Mouse (Mus musculus) adrenal gland, postnatal 4 days (tissue): ENCODE measurements at regions not wholly inside any gene's neighbourhood (a gene's known extent, or its start where the extent isn't known, plus 50 kb on each side); places are given as distances from the start of the nearest gene placed in this dataset.

ENCODE experiments used
- DNase-seq, 2 experiments: peaks; one replicate each; pipeline ENCODE4 v3.0.0; 2021 to 2022; ENCODE audit warnings: low spot score in 2 of 2, mixed read lengths in 2 of 2

DNA sequence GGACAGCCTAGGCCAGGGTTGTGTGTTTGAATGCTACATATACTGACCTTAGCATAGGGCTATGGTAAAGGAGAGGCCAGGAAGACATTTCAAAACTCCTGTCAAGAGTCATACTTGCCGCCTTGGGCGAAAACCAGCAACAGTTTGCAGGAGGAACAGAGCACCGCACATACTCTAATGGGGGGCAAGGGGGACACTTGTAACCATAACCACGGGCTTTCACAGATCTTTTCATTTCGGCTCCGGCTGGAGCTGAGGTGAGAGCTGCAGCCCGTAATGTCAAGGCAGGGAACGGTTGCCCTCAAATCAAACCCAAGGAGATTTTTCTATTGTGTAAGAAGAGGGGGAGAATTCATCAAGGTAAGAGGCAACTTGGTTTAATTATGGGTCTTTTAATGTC, 258.7 kb upstream of the Nt5e start:
- no peak for DNase-seq

DNA sequence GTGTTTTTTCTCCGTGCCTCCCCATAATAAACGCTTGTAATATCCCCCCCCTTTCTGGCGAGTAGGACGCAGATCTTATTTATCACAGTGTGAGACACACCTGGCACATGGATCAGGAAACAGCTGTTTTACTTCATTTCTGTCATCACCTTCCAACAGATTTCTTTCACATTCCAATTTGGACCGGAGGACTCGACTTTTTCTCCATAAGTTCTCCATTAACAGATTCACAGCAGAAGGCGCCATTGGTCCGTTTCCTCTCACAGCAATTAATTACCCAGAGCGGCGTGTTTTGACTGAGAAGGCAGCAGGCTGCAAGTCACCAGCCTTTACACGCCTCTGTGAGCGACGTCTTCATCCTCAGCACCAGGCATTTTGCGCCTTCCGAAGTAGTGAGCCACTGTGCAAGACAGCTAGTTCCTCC, 258.1 kb upstream of the Nt5e start:
- DNase-seq = no peak

DNA sequence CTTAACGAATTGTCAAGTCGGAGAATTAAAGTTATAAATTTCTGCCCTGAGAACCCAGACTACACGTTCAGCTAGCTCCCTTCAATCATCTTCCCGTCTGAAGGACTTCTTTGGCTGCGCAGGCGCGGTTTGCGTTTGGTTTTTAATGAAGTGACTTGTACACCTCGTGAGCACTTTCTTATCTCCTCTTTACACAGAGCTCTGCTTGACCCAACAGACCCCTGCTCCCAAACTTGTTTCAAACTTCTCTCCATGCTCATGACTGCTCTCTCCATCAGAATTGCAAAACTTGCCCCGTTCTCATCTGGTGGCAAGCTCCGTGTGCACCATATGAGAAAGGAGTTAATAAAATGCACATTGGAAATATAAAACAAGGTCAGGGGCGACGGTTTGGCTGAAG, 257.2 kb upstream of the Nt5e start:
- no peak for DNase-seq

DNA sequence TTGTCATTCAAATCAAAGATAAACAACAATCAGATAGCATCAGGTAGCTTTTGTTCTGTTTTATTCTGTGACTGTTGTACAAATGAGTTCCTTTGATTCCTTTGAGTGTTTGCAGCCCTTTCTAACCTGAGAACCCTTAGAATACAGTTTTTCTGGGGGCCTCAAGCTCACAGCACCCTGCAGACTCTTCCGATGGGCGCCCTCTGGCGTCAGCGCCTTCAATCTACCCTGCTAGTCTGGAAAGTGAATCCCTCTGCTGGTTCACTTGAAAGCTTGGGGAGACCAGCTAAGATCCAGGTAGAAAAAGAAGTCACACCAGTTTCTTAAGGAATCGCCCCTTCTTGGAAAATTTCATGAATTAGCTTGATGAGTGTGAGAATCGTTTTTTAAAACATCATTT, 253.8 kb upstream of the Nt5e start:
- no peak for DNase-seq

DNA sequence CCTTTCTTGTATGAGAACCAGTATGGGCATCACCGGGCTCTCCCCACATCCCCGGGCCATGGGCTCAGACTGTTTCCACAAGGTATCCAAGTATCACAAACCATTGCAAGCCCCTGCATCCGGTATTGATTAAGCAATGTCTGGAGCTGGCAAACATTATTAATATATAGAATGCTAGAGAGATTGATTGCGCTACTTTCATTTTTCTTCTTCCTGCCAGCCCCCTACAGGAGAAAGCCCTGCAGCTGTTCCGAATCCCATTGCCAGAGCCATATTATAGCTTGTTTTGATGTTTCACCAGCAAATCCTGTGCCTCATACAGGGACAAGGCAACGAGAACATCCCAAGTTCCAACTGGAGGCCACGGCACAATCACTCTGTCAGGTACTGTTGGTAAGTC, 253.4 kb upstream of the Nt5e start:
- DNase-seq = no peak

DNA sequence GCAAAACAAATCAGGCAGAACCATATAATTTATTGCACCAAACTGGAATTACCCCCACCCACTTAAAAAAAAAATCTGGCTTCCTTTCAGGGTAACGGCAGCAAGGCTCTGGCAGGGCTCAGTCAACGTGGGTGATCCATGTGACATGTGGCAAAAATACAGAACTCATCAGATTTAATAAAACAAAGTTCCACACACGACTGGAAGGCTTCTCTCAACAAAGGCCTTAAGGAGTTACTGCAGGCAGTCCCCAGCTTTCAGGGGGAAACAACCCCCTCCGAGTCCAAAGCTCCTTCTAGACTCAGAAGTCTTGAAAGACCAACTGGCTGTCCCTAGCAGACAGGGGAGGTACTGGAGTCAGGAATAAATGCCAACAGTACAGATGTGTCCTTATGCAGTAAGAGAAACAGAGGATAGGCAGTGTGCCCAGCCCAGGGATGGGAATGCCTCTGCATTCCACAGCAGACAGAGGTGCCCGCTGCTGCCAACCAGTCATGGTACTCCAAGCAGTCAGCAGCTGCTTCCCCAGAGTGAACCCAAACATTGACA, 244.0 kb upstream of the Nt5e start:
- DNase-seq = no peak

DNA sequence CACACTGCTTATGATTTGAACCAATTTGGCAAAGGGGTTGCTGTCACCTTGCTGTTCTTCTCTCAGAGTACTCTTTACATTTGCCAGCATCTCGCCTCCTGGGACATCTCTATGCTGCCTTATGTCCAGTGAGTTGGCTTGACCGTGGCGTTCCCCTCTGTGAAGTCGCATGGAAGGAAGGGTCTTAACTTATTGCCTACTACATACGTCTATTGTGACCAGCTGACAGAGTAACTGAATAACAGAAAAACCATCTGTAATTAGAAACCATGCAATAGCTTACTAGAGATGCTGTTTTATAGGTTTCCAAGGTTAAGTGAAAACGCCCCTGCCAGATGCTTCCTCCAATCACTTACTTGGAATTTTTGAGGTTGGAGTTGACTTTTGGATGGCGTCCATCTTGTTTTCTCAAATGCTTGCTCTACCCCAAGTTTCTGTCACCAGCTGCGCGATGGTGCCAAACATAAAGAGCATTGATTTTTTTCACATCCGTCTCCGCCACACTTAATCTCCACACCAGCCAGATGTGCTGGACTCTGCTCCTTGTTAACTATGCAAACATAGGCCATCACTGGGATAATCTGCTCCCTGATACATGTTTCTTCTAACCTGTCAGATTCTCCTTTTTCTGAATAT, 241.7 kb upstream of the Nt5e start:
- DNase-seq = no peak

DNA sequence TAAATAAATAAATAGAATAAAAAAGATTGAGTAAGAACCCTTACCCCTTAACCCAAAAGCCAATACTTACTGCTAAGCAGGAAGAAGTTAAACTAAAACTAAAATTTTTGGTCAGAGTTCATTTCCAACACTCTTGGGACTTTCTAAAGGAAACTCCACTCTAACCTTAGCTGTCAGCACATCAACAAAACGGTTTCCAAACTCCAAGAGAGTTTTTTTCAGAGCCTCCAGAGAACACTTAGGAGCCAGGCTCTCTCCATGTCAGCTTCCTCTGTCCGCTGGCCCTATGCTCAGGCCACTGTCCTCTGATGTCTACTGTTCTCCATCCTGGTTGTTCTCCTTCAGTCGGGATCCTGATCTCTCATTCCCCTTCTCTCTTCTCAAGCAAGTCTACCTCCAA, 241.1 kb upstream of the Nt5e start:
- no peak for DNase-seq

DNA sequence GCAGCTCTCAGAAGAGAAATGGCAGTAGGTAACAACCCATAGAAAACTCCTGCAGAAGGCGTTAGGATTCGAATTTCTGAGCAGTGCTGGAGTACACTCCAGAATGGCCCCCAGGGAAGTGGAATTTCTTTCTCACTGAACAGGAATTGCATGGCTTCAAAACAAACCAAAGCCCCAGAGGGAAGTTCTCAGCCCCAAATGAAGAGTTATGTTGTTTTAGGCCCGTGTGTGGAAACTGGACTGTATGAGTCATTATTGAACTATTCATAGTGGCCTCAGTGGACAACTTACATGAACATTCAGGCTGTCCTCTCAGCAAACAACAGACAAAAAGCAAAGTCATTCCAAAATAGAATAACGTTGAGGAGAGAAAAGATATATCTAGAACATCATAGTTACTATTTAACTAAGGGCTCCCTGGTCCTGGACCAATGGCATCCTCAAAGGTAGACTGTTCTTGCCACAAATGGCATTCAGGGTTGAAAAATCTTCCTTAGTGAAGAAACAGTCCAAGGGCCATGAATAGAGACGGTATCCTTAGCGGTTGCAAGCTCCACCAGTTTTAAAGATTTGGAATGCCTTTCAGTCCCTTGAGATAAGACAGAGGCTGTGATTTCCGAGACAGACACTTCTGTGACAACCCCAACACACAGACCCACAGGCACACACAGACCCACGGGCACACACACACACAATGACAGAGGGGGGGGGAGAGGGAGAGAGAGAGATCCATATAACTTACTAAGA, 235.0 kb upstream of the Nt5e start:
- DNase-seq = no peak

DNA sequence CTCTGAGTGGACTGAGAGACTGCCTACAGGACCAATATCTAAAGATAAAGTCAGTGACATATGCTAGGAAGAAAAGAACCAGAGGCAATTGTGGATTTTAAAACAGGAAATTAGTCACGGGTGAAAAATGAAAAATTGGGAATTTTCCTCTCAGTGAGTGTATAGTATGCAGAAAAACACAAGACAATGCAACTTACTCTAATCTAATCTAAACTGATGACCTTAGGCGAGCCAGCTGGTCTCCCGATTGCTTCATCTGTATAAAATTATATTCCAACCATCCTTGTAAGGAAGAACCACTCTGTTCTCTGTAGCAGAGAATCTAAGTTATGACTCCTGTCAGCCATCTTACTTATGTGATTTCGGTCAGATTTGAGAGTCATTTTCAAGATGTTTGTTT, 234.4 kb upstream of the Nt5e start:
- no peak for DNase-seq

DNA sequence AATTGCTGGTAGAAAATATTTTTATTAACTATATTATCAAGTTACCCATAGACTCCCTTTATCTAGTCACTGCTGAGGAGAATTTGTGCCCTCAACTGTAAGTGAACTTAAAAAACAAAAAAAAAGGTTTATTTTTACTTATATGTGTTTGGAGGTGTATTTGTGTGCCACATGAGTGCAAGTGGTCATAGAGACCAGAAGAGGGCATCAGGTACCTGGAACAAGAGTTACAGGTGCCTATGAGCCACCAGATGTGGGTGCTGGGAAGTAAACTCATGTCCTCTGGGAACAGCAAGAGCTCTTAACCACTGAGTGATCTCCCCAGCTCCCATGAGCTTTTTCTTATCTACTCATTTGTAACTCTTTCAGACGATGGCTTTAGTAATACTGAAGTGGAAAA, 213.9 kb upstream of the Nt5e start:
- DNase-seq = no peak

DNA sequence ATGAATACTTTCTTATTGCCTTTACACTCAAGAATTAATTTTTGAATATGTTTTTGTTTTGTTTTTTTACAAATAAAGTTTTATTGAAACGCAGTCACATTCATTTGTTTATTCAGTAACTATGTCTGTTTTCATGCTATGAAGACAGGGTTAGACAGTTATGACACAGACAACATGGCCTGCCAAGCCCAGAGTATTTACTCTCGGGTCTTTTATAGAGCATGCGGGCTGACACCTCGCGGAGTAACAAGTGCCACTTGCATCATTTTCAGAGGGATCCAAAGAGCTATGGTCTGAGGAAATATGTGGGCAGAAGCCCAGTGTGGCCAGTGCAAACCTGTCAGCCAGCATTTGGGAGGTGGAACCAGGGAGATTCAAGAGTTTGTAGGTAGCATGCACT, 206.5 kb upstream of the Nt5e start:
- no peak for DNase-seq

DNA sequence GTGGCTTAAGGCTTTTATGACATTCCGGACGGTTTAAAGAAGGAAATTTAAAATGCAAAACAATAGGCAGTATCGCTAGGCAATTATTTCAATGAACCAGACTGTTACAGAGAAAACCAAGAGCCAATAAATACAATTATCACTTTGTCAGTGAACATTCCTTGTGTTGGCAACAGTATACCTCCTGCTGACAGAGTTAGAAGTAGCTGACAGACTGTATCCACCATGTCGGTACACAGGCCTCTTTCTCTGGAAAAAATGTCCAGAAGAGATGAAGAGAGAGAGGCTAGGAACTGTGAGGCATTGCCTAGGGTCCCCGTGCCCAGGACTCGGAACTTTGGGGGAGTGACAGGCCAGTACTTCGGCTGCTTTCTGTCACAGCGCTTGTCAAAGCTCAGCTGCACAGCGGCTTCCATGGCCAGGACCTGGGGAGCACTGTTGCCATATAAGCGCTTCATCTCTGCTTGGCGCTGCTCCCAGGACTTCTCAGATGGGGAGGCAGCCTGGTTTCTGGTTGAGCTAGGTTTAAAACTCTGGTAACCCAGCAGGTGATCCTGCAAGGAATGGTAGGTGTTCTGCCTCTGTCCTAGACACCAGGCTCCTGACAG, 205.9 kb upstream of the Nt5e start:
- DNase-seq = no peak

DNA sequence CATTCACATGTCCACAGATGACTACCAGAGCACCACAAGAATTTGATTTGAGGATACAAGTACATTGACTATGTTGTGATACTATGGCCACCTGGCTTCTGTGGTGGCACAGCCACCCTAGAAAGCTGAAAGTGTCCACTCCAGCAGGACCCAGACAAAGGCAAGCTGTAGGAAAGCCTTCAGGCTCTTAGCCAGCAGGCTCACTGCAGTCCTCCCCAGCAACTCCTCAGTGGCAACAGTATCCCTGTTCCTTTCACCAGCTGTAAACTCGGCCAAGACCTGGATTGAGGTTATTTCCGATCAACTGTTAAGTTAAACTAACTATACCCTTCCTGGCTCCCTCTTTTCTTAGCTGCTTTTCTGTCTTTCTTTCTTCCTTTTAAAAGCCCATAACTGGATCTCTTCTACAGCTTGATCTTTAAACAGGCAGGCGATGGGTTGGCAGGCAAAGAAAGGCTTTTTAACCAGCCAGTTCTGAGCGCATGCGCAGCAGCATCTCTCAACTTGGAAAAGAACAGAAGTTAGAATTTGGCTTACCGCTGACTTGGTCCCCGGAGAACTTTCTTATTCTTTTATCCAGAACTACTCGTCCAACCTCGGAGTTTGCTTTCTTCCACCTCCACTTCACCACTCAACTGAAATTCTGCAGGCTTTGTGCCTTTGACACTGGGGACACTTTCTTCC, 202.5 kb upstream of the Nt5e start:
- no peak for DNase-seq

DNA sequence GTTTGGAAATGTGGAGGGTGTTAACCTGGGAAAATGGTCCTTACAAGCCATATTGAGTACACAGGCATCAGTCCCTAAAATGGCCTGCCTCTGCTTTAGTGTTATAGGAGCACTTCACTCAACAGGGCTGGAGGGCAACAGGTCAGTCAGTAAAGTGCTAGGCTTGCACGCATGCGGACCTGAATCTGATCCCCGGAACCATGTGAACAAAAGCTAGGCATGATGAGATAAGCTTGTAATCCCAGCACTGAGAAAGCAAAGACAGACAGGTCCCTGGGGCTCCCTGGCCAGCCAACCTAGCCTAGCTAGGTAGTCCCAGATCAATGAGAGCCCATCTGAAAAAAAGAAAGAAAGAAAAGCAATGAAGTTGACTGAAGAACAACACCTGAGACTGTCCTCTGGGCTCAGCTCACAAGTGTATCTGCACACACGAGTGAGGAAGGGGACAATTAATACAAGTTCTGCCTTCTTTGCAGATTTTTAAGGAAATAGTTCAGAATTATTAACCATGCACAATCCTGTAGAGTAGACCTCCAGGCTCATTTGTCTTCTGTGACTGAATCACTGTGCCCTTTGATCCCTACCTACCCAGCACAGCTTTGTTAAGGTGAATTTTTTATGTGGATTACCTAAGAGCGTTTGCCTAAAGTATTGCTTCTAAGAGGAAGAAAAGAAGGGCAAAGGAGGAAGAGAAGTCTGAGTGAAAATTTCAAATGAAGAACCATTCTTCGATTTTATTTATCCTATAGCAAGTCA, 163.8 kb upstream of the Nt5e start:
- DNase-seq = no peak

DNA sequence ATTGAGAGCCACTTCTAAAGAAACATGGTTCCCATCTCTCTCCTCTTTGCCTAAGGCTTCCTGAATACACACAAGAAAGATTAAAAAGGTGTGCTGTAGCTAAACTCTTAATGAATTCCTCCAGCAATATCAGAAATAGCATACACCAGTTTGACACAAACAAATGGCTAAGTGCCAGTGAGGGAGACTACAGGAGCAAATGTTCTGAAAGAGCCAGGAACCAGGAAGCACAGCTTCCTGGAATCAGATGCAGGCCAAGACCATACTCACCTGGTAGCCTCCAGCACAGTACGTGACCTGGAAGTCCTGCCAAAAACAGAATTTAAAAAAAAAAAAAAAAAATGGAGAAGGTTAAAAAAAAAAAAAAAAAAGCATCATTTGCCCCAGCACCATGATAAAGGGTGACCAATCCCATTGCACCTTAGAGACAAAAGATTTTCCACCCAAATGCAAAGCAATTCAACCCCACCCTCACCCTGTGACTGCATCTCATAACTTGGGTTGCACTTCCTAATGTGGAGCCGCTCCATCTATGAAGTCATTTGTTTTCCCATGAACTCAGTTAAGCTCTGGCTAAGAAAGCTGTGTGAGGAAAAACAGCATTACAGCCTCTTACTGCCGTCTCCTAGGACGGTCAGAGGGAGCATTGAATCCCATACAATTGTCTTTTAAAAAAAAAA, 149.3 kb upstream of the Nt5e start:
- DNase-seq = no peak

DNA sequence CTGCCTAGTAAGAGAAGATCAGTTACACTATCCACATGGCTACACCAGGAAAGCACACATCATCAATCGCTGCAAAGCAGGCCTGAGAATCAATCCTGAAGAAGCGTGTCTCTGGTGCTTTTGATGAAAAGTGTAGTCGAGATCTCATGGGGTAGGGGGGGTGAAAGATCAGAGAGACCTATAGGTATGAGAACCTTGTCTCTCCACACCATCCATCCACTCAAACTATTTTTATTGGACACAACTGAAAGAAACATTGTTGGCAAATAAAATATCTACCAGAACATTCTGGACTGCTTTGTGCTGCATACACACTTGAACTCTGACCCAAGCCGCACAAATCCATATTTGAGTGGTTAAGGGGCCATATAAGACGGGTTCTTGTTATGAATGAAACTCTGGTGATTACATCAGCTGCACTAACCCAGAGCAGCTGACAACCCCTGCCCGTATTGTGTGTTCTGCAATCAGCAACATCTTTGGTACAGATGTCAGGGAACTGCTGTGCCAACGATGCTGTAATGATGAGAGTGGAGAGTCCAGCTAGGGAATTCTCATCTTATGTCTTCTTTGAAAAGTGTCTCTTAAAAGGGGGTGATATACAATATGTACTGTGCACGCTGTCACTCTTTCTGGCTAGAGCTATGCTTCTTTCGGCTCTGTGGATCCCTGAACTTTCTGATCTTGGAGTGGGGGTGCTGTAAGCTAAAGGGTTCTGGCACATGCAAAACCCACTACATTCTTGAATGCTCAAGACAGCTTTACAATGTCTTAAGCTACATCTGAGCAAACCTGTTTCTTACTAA, 145.6 kb upstream of the Nt5e start:
- DNase-seq = no peak

DNA sequence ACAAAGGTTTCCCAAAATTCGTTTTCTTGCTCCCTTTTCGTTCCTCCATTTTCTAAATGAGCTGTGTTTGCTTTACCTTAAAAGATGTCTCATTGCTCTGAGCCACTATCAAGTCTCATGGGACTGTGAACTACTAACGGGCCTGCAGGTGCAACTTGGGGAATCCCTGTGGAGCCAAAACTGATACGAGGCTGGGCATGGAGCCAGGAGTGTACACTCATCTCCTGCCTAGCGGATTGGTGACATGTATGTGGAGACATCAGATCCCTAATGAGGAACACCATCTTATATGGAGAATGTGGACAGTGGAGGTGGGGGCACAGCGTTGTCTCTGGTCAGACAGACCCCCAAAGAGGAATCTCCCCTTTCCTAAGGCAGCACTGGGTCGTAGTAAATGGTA, 119.6 kb upstream of the Nt5e start:
- no peak for DNase-seq

DNA sequence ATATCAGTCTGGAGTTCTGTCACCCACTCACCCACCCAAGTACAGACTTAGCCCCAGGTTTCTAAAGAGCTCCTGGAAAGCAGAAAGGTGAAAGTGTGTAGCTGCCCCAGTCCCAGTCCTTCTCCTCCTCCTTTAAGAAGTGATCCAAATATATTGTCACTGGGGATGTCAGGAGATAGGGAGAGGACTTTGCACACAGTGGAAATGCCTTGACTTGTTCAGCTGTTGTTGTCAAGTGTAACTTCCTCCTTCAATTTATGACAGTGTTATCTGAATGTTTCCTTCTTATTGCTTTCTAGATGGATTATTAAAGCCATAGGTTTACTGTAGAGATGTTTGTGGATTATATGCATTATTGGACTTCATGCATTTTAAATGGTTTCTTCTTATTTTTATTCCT, 119.0 kb upstream of the Nt5e start:
- no peak for DNase-seq

DNA sequence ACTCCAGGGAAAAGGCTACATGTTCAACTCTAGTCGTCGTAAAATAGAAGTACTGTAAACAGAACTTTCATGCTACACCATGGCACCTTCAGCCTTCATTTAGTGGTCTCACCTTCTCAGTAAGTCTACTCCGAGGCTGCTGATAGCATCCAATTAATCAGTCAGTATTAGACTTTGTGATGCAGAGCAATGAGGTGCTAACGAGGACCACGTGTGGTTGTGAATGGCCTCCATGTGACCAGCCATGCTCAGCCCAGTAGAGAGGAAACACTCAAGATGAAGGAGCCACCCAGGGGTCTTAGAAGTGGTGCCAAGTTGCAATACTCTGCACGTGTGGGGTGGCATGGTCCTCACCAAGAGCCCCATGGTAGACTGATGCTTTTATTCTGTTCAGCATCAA, 112.2 kb upstream of the Nt5e start:
- DNase-seq = no peak
